Mouse (Mus musculus) myocyte (in vitro differentiated cells): ENCODE data around the gene Magix. TPM values are rescaled to one million over a fixed set of nuclear protein-coding genes. Genes with fewer than 3 reads are reported as not detected.
"Not testable (repeated sequence)": the region's sequence is repeated elsewhere in the genome, so short reads cannot be mapped to it uniquely, and the experiment has no call there.

Experiments used
- H3K27me3 ChIP-seq: one replicate; pipeline ENCODE4 v1.6.1; 2011; ENCODE audit not compliant: control insufficient read depth, insufficient read depth, insufficient read length
- H3K36me3 ChIP-seq: one replicate; pipeline ENCODE4 v1.6.1; 2011; ENCODE audit not compliant: control insufficient read depth, insufficient read depth
- H3K4me2 ChIP-seq: one replicate; pipeline ENCODE4 v1.6.1; 2011; ENCODE audit warnings: low read depth, control low read depth
- H3K4me3 ChIP-seq: one replicate; pipeline ENCODE4 v1.5.1; 2011; ENCODE audit warnings: mild to moderate bottlenecking, control low read depth, moderate library complexity
- H3K79me2 ChIP-seq: one replicate; pipeline ENCODE4 v1.6.1; 2011; ENCODE audit not compliant: control insufficient read depth, insufficient read depth
- H3ac ChIP-seq: one replicate; pipeline ENCODE4 v1.6.1; 2011; ENCODE audit not compliant: control insufficient read depth, insufficient read length
- CEBPB ChIP-seq: IDR thresholded peaks from 2 replicates; pipeline ENCODE4 v1.6.1; 2011; ENCODE audit warnings: mild to moderate bottlenecking, moderate library complexity; ENCODE audit not compliant: poor library complexity, insufficient read depth, severe bottlenecking
- E2F4 ChIP-seq: IDR thresholded peaks from one replicate; pipeline ENCODE4 v1.6.1; 2011; ENCODE audit warnings: mild to moderate bottlenecking, control low read depth, moderate library complexity; ENCODE audit not compliant: insufficient read depth
- MAX ChIP-seq: IDR thresholded peaks from one replicate; pipeline ENCODE4 v1.6.1; 2011; ENCODE audit warnings: low read depth, mild to moderate bottlenecking, control low read depth
- MYOD1 ChIP-seq, 3 experiments: IDR thresholded peaks; one replicate each; pipeline ENCODE4 v1.6.1; 2011; ENCODE audit warnings: control low read depth in 2 of 3, low read depth in 2 of 3, mild to moderate bottlenecking in 2 of 3, moderate library complexity in 1 of 3; ENCODE audit not compliant: insufficient read length in 2 of 3, control insufficient read depth in 1 of 3
- MYOG ChIP-seq, 3 experiments: IDR thresholded peaks; one replicate each; pipeline ENCODE4 v1.6.1; 2011; ENCODE audit warnings: control low read depth in 2 of 3, low read depth in 2 of 3, mild to moderate bottlenecking in 2 of 3; ENCODE audit not compliant: insufficient read length in 2 of 3, control insufficient read depth in 1 of 3, insufficient read depth in 1 of 3
- POLR2A ChIP-seq: IDR thresholded peaks from one replicate; pipeline ENCODE4 v1.6.1; 2011; ENCODE audit warnings: low read depth, mild to moderate bottlenecking, control low read depth, moderate library complexity; ENCODE audit not compliant: insufficient read length
- POLR2AphosphoS2 ChIP-seq: IDR thresholded peaks from one replicate; pipeline ENCODE4 v1.6.1; 2011; ENCODE audit warnings: low read depth, control low read depth; ENCODE audit not compliant: insufficient read length
- REST ChIP-seq: IDR thresholded peaks from one replicate; pipeline ENCODE4 v1.6.1; 2011; ENCODE audit warnings: mild to moderate bottlenecking, control low read depth, moderate library complexity; ENCODE audit not compliant: insufficient read depth, insufficient read length
- SRF ChIP-seq: IDR thresholded peaks from one replicate; pipeline ENCODE4 v1.6.1; 2011; ENCODE audit warnings: low read depth; ENCODE audit not compliant: control insufficient read depth, insufficient read length
- TCF12 ChIP-seq: IDR thresholded peaks from one replicate; pipeline ENCODE4 v1.6.1; 2011; ENCODE audit warnings: mild to moderate bottlenecking, control low read depth; ENCODE audit not compliant: poor library complexity, insufficient read depth, severe bottlenecking
- TCF3 ChIP-seq: IDR thresholded peaks from one replicate; pipeline ENCODE4 v1.6.1; 2011; ENCODE audit warnings: low read depth, control low read depth; ENCODE audit not compliant: insufficient read length
- USF1 ChIP-seq: IDR thresholded peaks from one replicate; pipeline ENCODE4 v1.6.1; 2011; ENCODE audit warnings: low read depth, mild to moderate bottlenecking, control low read depth, moderate library complexity
- polyA plus RNA-seq: library from polyadenylated mRNA; unstranded; fragments of >200 nt; fragmentation: generic; extraction: Trizol; gene quantifications from one replicate; pipeline ENCODE4 v1.2.1, GENCODE M21; 2012; ENCODE audit warnings: missing spikeins

Magix gene
- polyA plus RNA-seq, 1 experiment: 0.05 TPM

DNA sequence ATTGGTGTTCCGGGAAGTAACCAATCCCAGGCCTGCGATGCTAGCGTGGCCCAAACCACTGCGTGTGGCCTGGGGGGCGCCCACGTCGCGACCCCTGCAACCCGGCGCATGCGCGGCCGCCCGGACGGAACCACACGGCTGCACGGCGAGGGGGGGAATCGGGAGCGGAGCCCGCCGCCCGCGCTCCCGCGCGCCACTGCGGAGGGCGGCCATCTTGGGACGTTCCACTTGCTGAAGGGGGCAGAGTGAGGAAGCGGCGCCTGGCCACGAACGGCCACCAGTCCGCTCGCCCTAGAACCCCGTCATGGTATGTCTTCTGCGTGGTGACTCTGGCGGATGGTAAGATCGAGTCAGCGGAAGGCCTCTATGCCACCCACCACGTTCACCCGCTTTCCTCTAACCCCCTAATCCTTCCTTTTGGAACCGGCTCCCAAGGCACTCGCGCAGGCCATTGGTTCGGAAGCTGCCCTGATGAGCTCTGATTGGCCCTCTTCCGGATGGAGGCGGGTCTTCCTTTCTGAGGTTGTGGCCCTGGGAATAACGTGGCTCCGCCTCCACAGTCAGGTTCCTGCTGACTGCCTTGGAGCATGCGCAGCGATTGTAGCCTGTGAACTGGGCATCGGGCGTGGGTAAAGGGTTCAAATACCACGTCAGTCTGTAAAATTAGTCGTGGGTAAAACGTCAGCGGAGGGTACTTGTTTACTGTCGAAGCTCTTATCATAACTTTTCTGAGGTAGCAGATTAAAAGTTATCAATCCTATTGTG lies 33.3 kb upstream of the Magix start, which contains the start of gene Wdr45:
Gene Wdr45, plus strand, starts transcription at position 199 of the 765 bp plus-strand sequence.
- Histone ChIP-seq H3K4me3 (peak within 1 kb of the TSS; percentile 22), H3K4me2 (peak within 1 kb of the TSS; percentile 74)
- H3K36me3 ChIP-seq, H3K27me3 ChIP-seq, H3ac ChIP-seq, H3K79me2 ChIP-seq: not testable (repeated sequence)
- TF ChIP-seq POLR2A: peak; percentile 15

- H3ac ChIP-seq, H3K27me3 ChIP-seq, H3K36me3 ChIP-seq, H3K79me2 ChIP-seq: not testable (repeated sequence)
- Histone ChIP-seq H3K4me3 (peak overlapping the region; percentile 22), H3K4me2 (peak overlapping the region; percentile 58)
Measured at GRCm38 (mm10) chrX:7713764-7714134, 32.7 kb upstream of the Magix start.

- Histone ChIP-seq H3K4me2 (peak within 1 kb of the TSS; percentile 77), H3K79me2 (peaks cover 16% of the 10 kb centered on the region), H3K27me3 (no peaks in the 10 kb centered on the region), H3K4me3 (peak within 1 kb of the TSS; percentile 61), H3ac (no peak within 1 kb of the TSS), H3K36me3 (no peaks in the 10 kb centered on the region)
- TF ChIP-seq POLR2AphosphoS2 (peak; percentile 22), MYOG (IDR thresholded peaks at IDR 0.05; ENCODE audit: control insufficient read depth in 1 of 3, insufficient read depth in 1 of 3, insufficient read length in 2 of 3, low read depth in 2 of 3) (no peak), POLR2A (peak; percentile 65)
Measured at GRCm38 (mm10) chrX:7696954-7697381, 15.9 kb upstream of the Magix start, which contains the start of gene Gpkow. Gene Gpkow (plus strand): TSS chrX:7697131.

GRCm38 (mm10) chrX:7696520-7696919 lies 15.5 kb upstream of the Magix start:
- Histone ChIP-seq H3ac (no peak overlapping the region), H3K79me2 (peaks cover 16% of the 10 kb centered on the region), H3K4me3 (peak overlapping the region; percentile 61), H3K4me2 (peak overlapping the region; percentile 77), H3K36me3 (no peaks in the 10 kb centered on the region), H3K27me3 (no peaks in the 10 kb centered on the region)
- TF ChIP-seq TCF12 (no peak), USF1 (no peak), CEBPB (no peak), E2F4 (no peak), POLR2A (no peak), POLR2AphosphoS2 (no peak), MYOD1 (IDR thresholded peaks at IDR 0.05; ENCODE audit: control insufficient read depth in 1 of 3, insufficient read length in 2 of 3, low read depth in 2 of 3) (no peak), MYOG (IDR thresholded peaks at IDR 0.05; ENCODE audit: control insufficient read depth in 1 of 3, insufficient read depth in 1 of 3, insufficient read length in 2 of 3, low read depth in 2 of 3) (no peak), TCF3 (no peak), MAX (no peak), REST (no peak), SRF (no peak)

GRCm38 (mm10) chrX:7692862-7693261 lies 11.8 kb upstream of the Magix start:
- Histone ChIP-seq H3K4me2 (no peak overlapping the region), H3K36me3 (no peaks in the 10 kb centered on the region), H3K4me3 (no peak overlapping the region), H3ac (no peak overlapping the region), H3K27me3 (no peaks in the 10 kb centered on the region), H3K79me2 (peaks cover 7% of the 10 kb centered on the region)
- TF ChIP-seq E2F4 (no peak), TCF12 (no peak), MYOG (IDR thresholded peaks at IDR 0.05; ENCODE audit: control insufficient read depth in 1 of 3, insufficient read depth in 1 of 3, insufficient read length in 2 of 3, low read depth in 2 of 3) (no peak), USF1 (no peak)

GRCm38 (mm10) chrX:7690486-7690885 lies 9.4 kb upstream of the Magix start:
- Histone ChIP-seq H3K4me2 (no peak overlapping the region), H3K4me3 (no peak overlapping the region), H3K27me3 (no peaks in the 10 kb centered on the region), H3K36me3 (no peaks in the 10 kb centered on the region), H3ac (no peak overlapping the region), H3K79me2 (no peaks in the 10 kb centered on the region)
- TF ChIP-seq SRF (no peak), REST (no peak), E2F4 (no peak), POLR2AphosphoS2 (no peak), MAX (no peak)
